Mouse (Mus musculus) forebrain, embryonic 15.5 days (tissue): ENCODE data around the gene Hist1h2ak. TPM values are rescaled to one million over a fixed set of nuclear protein-coding genes. Genes with fewer than 3 reads are reported as not detected.

Experiments used
- ATAC-seq: fragments of 200-750 bp; cut with Nextera tagmentation; replicated peaks from 2 replicates; pipeline ENCODE4 v1.8.0; 2017; ENCODE audit warnings: mild to moderate bottlenecking, moderate TSS enrichment, moderate library complexity
- H3K27ac ChIP-seq: fragments of 300-500 bp; sonication (generic); replicated peaks from 2 replicates; pipeline ENCODE4 v1.5.1; 2015; ENCODE audit warnings: mild to moderate bottlenecking, inconsistent platforms
- H3K27me3 ChIP-seq: fragments of 300-500 bp; sonication (generic); 2 replicates; pipeline ENCODE4 v1.6.1; 2015; ENCODE audit warnings: inconsistent platforms
- H3K36me3 ChIP-seq: fragments of 300-500 bp; sonication (generic); 2 replicates; pipeline ENCODE4 v1.6.1; 2015; ENCODE audit warnings: mild to moderate bottlenecking, inconsistent platforms
- H3K4me1 ChIP-seq: fragments of 300-500 bp; sonication (generic); 2 replicates; pipeline ENCODE4 v1.6.1; 2015; ENCODE audit warnings: inconsistent platforms
- H3K4me2 ChIP-seq: fragments of 300-500 bp; sonication (generic); replicated peaks from 2 replicates; pipeline ENCODE4 v1.6.1; 2015; ENCODE audit warnings: mild to moderate bottlenecking, inconsistent platforms
- H3K4me3 ChIP-seq: fragments of 300-500 bp; sonication (generic); 2 replicates; pipeline ENCODE4 v1.5.1; 2015; ENCODE audit warnings: mild to moderate bottlenecking, inconsistent platforms
- H3K9ac ChIP-seq: fragments of 300-500 bp; sonication (generic); replicated peaks from 2 replicates; pipeline ENCODE4 v1.6.1; 2015; ENCODE audit warnings: mild to moderate bottlenecking, inconsistent platforms
- H3K9me3 ChIP-seq: fragments of 300-500 bp; sonication (generic); 2 replicates; pipeline ENCODE4 v1.6.1; 2016; ENCODE audit warnings: inconsistent platforms
- WGBS: fragments of 180-500 bp; shearing (Covaris S2); methylation state at CpG from one replicate; pipeline ENCODE4 v1.1.7; 2015; ENCODE audit warnings: mixed read lengths; 5-methylcytosine and 5-hydroxymethylcytosine counted together
- microRNA-seq: library from miRNA; unstranded; fragments of <30 nt; microRNA quantifications from one replicate; pipeline ENCODE4, GENCODE M21; 2016
- polyA plus RNA-seq: library from polyadenylated mRNA; unstranded; fragments of >200 nt; fragmentation: Nextera tagmentation; extraction: Ambion mirVana; gene quantifications from 2 replicates; pipeline ENCODE4 v1.2.1, GENCODE M21; 2015

Gene Hist1h2ak
- polyA plus RNA-seq, 1 experiment from 2014 or later: 26.2 TPM

GRCm38 (mm10) chr13:21715131-21715863, 38.3 kb downstream of the Hist1h2ak start:
- peak overlapping the region; percentile 48 for H3K4me3 ChIP-seq
- ATAC-seq: no peak; the same call in 1 of the 2 replicates
- H3K4me2 ChIP-seq: peak overlapping the region; percentile 91
- no peaks in the 10 kb centered on the region for H3K27me3 ChIP-seq
- WGBS: under 1% methylated on average over 22 of the region's 22 CpGs
- no peaks in the 10 kb centered on the region for H3K36me3 ChIP-seq
- H3K9ac ChIP-seq: peak overlapping the region; percentile 50
- H3K4me1 ChIP-seq: peaks cover 36% of the 10 kb centered on the region
- H3K9me3 ChIP-seq: no peaks in the 10 kb centered on the region
- peak overlapping the region; percentile 98 for H3K27ac ChIP-seq

DNA sequence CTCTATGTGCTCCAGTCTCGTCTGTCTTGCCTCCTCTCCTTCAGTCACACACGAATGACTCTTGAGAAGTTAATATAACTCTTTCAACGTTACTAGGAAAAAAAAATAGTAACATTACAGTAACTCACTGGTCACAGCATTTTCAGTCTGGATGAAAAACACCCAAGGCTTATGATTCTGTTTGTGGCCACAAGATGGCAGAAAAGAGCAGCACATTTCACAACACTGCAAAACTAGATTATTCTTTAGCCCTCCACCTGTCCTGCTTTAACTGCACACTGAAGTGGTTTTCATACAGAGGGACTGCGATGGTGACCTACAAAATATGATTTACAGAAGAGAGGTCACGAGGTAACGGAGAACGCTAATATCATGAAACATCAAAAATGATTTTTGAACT, 38.9 kb downstream of the Hist1h2ak start:
- Histone ChIP-seq H3K36me3 (no peaks in the 10 kb centered on the region), H3K9ac (peak overlapping the region; percentile 50), H3K27me3 (no peaks in the 10 kb centered on the region), H3K4me1 (peaks cover 33% of the 10 kb centered on the region), H3K4me2 (peak overlapping the region; percentile 91), H3K27ac (peak overlapping the region; percentile 98), H3K4me3 (peak overlapping the region; percentile 48), H3K9me3 (no peaks in the 10 kb centered on the region)
- under 1% methylated on average over 7 of the region's 7 CpGs for WGBS
- ATAC-seq: no peak

DNA sequence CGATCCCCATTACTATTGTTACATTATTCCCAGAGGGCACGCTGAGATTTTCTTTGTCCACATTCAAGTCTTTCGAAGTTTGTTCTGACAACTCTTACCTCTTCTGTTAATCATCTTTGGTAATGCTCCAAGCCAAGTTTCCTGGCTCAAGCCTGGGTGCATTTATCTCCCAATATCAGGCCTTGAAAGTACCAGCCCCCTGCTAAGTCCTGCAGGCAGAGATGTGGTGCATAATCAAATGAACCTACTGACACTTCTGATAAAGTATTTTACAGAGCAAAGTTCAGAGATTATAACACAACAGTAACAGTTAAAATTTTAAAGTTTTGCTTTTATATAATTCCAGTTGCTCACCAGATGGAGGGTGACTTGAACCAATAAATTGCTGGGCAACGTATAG, 41.9 kb downstream of the Hist1h2ak start:
- H3K9ac ChIP-seq: no peak overlapping the region; the same call in 1 of the 2 replicates
- 25% methylated on average over 4 of the region's 4 CpGs for WGBS

DNA sequence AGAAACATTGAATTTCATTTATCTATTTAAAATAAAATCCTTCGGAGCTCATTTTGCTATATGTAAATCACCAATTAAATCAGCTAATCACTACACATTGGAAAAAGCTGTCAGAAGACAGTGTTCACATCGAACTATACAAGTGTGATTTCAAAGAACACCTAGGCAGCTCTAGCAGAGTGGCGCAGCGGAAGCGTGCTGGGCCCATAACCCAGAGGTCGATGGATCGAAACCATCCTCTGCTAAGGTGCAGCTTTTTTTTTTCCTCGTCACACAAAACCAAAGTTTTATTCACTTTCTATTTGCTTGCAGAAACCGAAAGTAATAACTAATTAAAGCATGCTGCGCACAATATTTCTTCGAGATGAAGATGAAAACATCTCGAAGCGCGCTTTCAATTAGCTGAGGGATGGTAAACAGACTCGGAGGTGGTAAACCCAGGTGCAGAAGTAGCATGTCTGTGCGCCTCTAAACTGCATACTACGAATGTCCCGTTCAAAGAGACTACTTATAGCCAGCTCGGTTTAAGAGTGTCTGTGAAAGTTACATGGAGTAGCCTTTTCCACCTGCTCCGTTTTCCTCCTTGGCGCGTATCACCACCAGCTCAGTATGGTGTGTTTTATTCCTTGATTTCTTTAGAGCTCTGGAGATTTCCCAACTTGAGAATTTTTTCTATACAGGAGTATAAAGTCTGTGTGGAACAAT, 42.7 kb downstream of the Hist1h2ak start:
- H3K27ac ChIP-seq: 0 out of 2 replicates have a peak overlapping the region, but pooled peaks have one; percentile 11
- WGBS: 2% methylated on average over 22 of the region's 22 CpGs
- peak; percentile 85 for ATAC-seq

More for the DNA sequence above, 41.9 kb downstream of the Hist1h2ak start:
- Histone ChIP-seq H3K27ac (no peak overlapping the region), H3K9me3 (no peaks in the 10 kb centered on the region), H3K36me3 (no peaks in the 10 kb centered on the region), H3K4me2 (peak overlapping the region; percentile 60), H3K4me3 (peak overlapping the region; percentile 77), H3K4me1 (peaks cover 15% of the 10 kb centered on the region), H3K27me3 (no peaks in the 10 kb centered on the region)
- no peak for ATAC-seq

GRCm38 (mm10) chr13:21710031-21710711, 43.5 kb downstream of the Hist1h2ak start:
- H3K4me2 ChIP-seq: peak overlapping the region; percentile 60
- peaks cover 9% of the 10 kb centered on the region for H3K4me1 ChIP-seq
- peak; percentile 84 for ATAC-seq
- H3K9me3 ChIP-seq: no peaks in the 10 kb centered on the region
- no peaks in the 10 kb centered on the region for H3K36me3 ChIP-seq
- no peaks in the 10 kb centered on the region for H3K27me3 ChIP-seq
- 1% methylated on average over 32 of the region's 32 CpGs for WGBS
- peak overlapping the region; percentile 77 for H3K4me3 ChIP-seq
- peak overlapping the region; percentile 89 for H3K27ac ChIP-seq
- H3K9ac ChIP-seq: peak overlapping the region; percentile 57

More for the DNA sequence above, 42.7 kb downstream of the Hist1h2ak start:
- Histone ChIP-seq H3K9me3 (no peaks in the 10 kb centered on the region), H3K4me3 (peak overlapping the region; percentile 77), H3K9ac (peak overlapping the region; percentile 49), H3K27me3 (no peaks in the 10 kb centered on the region), H3K4me1 (peaks cover 14% of the 10 kb centered on the region), H3K4me2 (peak overlapping the region; percentile 60), H3K36me3 (no peaks in the 10 kb centered on the region)

GRCm38 (mm10) chr13:21706669-21707068, 47.0 kb downstream of the Hist1h2ak start:
- no peaks in the 10 kb centered on the region for H3K9me3 ChIP-seq
- no peak overlapping the region for H3K4me3 ChIP-seq
- H3K36me3 ChIP-seq: no peaks in the 10 kb centered on the region
- peaks cover 5% of the 10 kb centered on the region for H3K4me1 ChIP-seq
- no peaks in the 10 kb centered on the region for H3K27me3 ChIP-seq
- no peak overlapping the region for H3K4me2 ChIP-seq
- ATAC-seq: no peak
- H3K27ac ChIP-seq: no peak overlapping the region
- H3K9ac ChIP-seq: no peak overlapping the region
- 71% methylated on average over 4 of the region's 4 CpGs for WGBS

Small RNA genes within 50 kb of the gene (microRNA-seq; reads per million reads assigned to microRNA genes)
- gene Gm44346 (not detected), gene Gm44357 (not detected), gene Gm44367 (not detected), gene Gm44454 (not detected)

Other genes starting within 250 kb of the Hist1h2ak start
- 4.9 and 5.4 TPM in 2 replicates for gene Zkscan8, start 222.7 kb downstream of the Hist1h2ak start, polyA plus RNA-seq
- gene Olfr1366, start 211.0 kb downstream of the Hist1h2ak start, polyA plus RNA-seq: 0.14 and 0.28 TPM in 2 replicates
- gene Olfr1535, start 193.9 kb downstream of the Hist1h2ak start, polyA plus RNA-seq: 0.06 TPM in 1 of 2 replicates, not detected in the other
- gene Olfr1364, start 172.1 kb downstream of the Hist1h2ak start, polyA plus RNA-seq: not detected in 2 replicates
- not detected in 2 replicates for gene Olfr1362, start 139.8 kb downstream of the Hist1h2ak start, polyA plus RNA-seq
- gene Olfr11, start 111.3 kb downstream of the Hist1h2ak start, polyA plus RNA-seq: 0.08 TPM in 1 of 2 replicates, not detected in the other
- not detected in 2 replicates for gene Olfr1361, start 90.4 kb downstream of the Hist1h2ak start, polyA plus RNA-seq
- gene Olfr1360, start 76.4 kb downstream of the Hist1h2ak start, polyA plus RNA-seq: not detected in 2 replicates
- not detected in 2 replicates for gene Olfr1359, start 55.7 kb downstream of the Hist1h2ak start, polyA plus RNA-seq
- 2.2 TPM in 1 of 2 replicates, not detected in the other for gene Hist1h2bl, start 37.7 kb downstream of the Hist1h2ak start, polyA plus RNA-seq
- 10.1 and 26.0 TPM in 2 replicates for gene Hist1h2ai, start 37.4 kb downstream of the Hist1h2ak start, polyA plus RNA-seq
- 10.8 and 11.6 TPM in 2 replicates for gene Hist1h3h, start 36.2 kb downstream of the Hist1h2ak start, polyA plus RNA-seq
- 2.1 and 2.6 TPM in 2 replicates for gene Hist1h2bm, start 31.8 kb downstream of the Hist1h2ak start, polyA plus RNA-seq
- gene Hist1h4j, start 18.8 kb downstream of the Hist1h2ak start, polyA plus RNA-seq: 0.83 and 1.5 TPM in 2 replicates
- gene Hist1h4k, start 3.3 kb downstream of the Hist1h2ak start, polyA plus RNA-seq: 2.3 and 3.3 TPM in 2 replicates
- gene Hist1h2bn, start 296 bp upstream of the Hist1h2ak start, polyA plus RNA-seq: 1.2 and 2.6 TPM in 2 replicates
- gene Hist1h1b, start 26.8 kb upstream of the Hist1h2ak start, polyA plus RNA-seq: 9.6 and 13.7 TPM in 2 replicates
- gene Hist1h3i, start 29.5 kb upstream of the Hist1h2ak start, polyA plus RNA-seq: 79.3 and 101 TPM in 2 replicates
- gene Hist1h2an, start 33.4 kb upstream of the Hist1h2ak start, polyA plus RNA-seq: 2.6 and 3.0 TPM in 2 replicates
- 0.67 and 1.9 TPM in 2 replicates for gene Hist1h2bp, start 33.6 kb upstream of the Hist1h2ak start, polyA plus RNA-seq
- gene Hist1h2bq, start 56.4 kb upstream of the Hist1h2ak start, polyA plus RNA-seq: 12.2 and 15.4 TPM in 2 replicates
- gene Hist1h2ao, start 56.6 kb upstream of the Hist1h2ak start, polyA plus RNA-seq: 1.8 TPM in 1 of 2 replicates, not detected in the other
- gene Hist1h4m, start 57.9 kb upstream of the Hist1h2ak start, polyA plus RNA-seq: not detected in 2 replicates
- 6.1 and 9.4 TPM in 2 replicates for gene Hist1h4n, start 78.4 kb upstream of the Hist1h2ak start, polyA plus RNA-seq
- gene Hist1h2ap, start 79.7 kb upstream of the Hist1h2ak start, polyA plus RNA-seq: 1,855 and 2,360 TPM in 2 replicates
- gene Hist1h2br, start 79.9 kb upstream of the Hist1h2ak start, polyA plus RNA-seq: 11.5 and 15.4 TPM in 2 replicates
- 23.6 and 24.7 TPM in 2 replicates for gene Zfp184, start 191.3 kb upstream of the Hist1h2ak start, polyA plus RNA-seq
- gene Pom121l2, start 227.4 kb upstream of the Hist1h2ak start, polyA plus RNA-seq: not detected in 2 replicates